Mouse (Mus musculus) E14TG2a.4 (cell line): ENCODE data around the gene Rbm12.

Experiments used
- CTCF ChIP-seq: conservative IDR thresholded peaks from 2 replicates; pipeline ENCODE4 v1.5.1; 2014; ENCODE audit warnings: low read length
- NANOG ChIP-seq: IDR thresholded peaks from 2 replicates; pipeline ENCODE4 v1.6.1; 2014; ENCODE audit warnings: borderline replicate concordance, low read length, mixed read lengths
- POU5F1 ChIP-seq: IDR thresholded peaks from 2 replicates; pipeline ENCODE4 v1.6.1; 2014; ENCODE audit warnings: low read length, borderline replicate concordance

DNA sequence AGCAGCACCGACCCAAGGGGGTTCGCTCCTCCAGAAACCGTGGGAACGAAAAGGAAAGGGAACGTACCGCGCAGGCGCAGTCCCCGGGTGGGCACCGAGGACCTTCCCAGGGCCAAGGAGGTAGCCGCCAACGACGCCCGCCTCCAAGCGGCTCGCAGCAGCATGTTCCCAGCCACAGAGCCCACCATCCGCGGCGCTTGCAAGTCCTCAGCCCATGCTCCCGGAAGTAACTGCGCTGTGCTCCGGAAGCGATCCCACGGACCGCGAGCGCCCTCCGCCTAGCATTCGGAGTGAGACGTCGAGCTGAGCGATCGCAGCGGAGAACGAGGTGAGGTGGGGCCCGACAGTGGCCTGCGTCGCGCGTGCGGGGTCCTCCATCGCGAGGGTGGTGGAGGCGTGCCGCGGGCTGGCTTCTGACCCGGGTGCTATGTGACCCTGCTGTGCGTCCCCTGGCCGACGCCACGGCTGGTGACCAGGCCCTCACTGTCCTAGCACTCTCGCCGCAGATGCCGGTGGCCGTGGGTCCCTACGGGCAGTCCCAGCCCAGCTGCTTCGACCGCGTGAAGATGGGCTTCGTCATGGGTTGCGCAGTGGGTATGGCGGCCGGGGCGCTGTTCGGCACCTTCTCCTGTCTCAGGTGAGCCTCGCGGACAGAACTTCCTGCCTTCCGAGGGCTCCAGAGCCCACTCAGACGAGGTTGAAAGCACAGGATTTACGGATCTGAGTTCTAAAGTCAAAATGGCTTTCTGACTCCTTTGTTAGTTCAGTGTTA, 32.4 kb upstream of the Rbm12 start, which contains the start of the genes Romo1 and Nfs1:
- TF ChIP-seq CTCF (no peak), NANOG (no peak), POU5F1 (no peak)
